Mouse (Mus musculus) urinary bladder, postnatal 25 days (tissue): Measurements from ENCODE around the gene Calr.
"Not testable (repeated sequence)": the region's sequence is repeated elsewhere in the genome, so short reads cannot be mapped to it uniquely, and the experiment has no call there.

ENCODE experiments used
- DNase-seq: peaks from one replicate; pipeline ENCODE4 v3.0.0; 2022; ENCODE audit warnings: low spot score

The Calr gene

GRCm38 (mm10) chr8:84844397-84845070 lies 2.2 kb downstream of the Calr start:
- DNase-seq, result no peak

GRCm38 (mm10) chr8:84841514-84841913 lies 5.2 kb downstream of the Calr start:
- DNase-seq, result no peak

- DNase-seq, result peak; percentile 86
Measured at GRCm38 (mm10) chr8:84840248-84840999, 6.3 kb downstream of the Calr start, which contains the start of gene Rad23a. Gene Rad23a, minus strand, starts transcription at chr8:84840665.

GRCm38 (mm10) chr8:84839875-84840247 lies 6.9 kb downstream of the Calr start:
- no peak for DNase-seq

- no peak for DNase-seq
Measured at GRCm38 (mm10) chr8:84839411-84839810, 7.3 kb downstream of the Calr start.

GRCm38 (mm10) chr8:84838513-84838912 lies 8.2 kb downstream of the Calr start:
- no peak for DNase-seq

GRCm38 (mm10) chr8:84837912-84838470 lies 8.7 kb downstream of the Calr start:
- DNase-seq, result no peak

GRCm38 (mm10) chr8:84837149-84837911 lies 9.4 kb downstream of the Calr start:
- no peak for DNase-seq

- no peak for DNase-seq
Measured at GRCm38 (mm10) chr8:84834866-84835855, 11.6 kb downstream of the Calr start.

GRCm38 (mm10) chr8:84834002-84834865 lies 12.5 kb downstream of the Calr start:
- DNase-seq, result no peak

GRCm38 (mm10) chr8:84832759-84833742 lies 13.7 kb downstream of the Calr start:
- DNase-seq, result no peak

GRCm38 (mm10) chr8:84832034-84832717 lies 14.6 kb downstream of the Calr start:
- peak; percentile 83 for DNase-seq

GRCm38 (mm10) chr8:84831490-84831889 lies 15.2 kb downstream of the Calr start, which contains the start of gene Gadd45gip1:
Gene Gadd45gip1, plus strand, starts transcription at chr8:84831522.
- DNase-seq, result no peak

- DNase-seq, result not testable (repeated sequence)
Measured at GRCm38 (mm10) chr8:84826518-84826917, 20.2 kb downstream of the Calr start.

GRCm38 (mm10) chr8:84825636-84826035 lies 21.1 kb downstream of the Calr start:
- DNase-seq, result no peak

GRCm38 (mm10) chr8:84823653-84824052 lies 23.1 kb downstream of the Calr start:
- DNase-seq, result no peak

GRCm38 (mm10) chr8:84822723-84823122 lies 24.0 kb downstream of the Calr start, which contains the start of gene Dand5:
Gene Dand5, minus strand, starts transcription at chr8:84822823.
- no peak for DNase-seq

GRCm38 (mm10) chr8:84816117-84816516 lies 30.6 kb downstream of the Calr start:
- no peak for DNase-seq
